Mouse (Mus musculus) hindbrain, embryonic 12.5 days (tissue): ENCODE measurements around the gene Cotl1. TPM values are rescaled to one million over a fixed set of nuclear protein-coding genes. Genes with fewer than 3 reads are reported as not detected.

Experiments used
- ATAC-seq: fragments of 200-750 bp; cut with Nextera tagmentation; 2 replicates; pipeline ENCODE4 v1.8.0; 2017; ENCODE audit warnings: moderate TSS enrichment; ENCODE audit not compliant: low FRiP score
- H3K27ac ChIP-seq: fragments of 300-500 bp; sonication (generic); 2 replicates; pipeline ENCODE4 v1.5.1; 2016; ENCODE audit warnings: mild to moderate bottlenecking
- H3K27me3 ChIP-seq: fragments of 300-500 bp; sonication (generic); 2 replicates; pipeline ENCODE4 v1.6.1; 2016; ENCODE audit warnings: mild to moderate bottlenecking
- H3K36me3 ChIP-seq: fragments of 300-500 bp; sonication (generic); 2 replicates; pipeline ENCODE4 v1.6.1; 2016; ENCODE audit warnings: mild to moderate bottlenecking
- H3K4me1 ChIP-seq: fragments of 300-500 bp; sonication (generic); 2 replicates; pipeline ENCODE4 v1.6.1; 2016
- H3K4me2 ChIP-seq: fragments of 300-500 bp; sonication (generic); replicated peaks from 2 replicates; pipeline ENCODE4 v1.6.1; 2016; ENCODE audit warnings: mild to moderate bottlenecking
- H3K4me3 ChIP-seq: fragments of 300-500 bp; sonication (generic); 2 replicates; pipeline ENCODE4 v1.5.1; 2016; ENCODE audit warnings: mild to moderate bottlenecking
- H3K9ac ChIP-seq: fragments of 300-500 bp; sonication (generic); 2 replicates; pipeline ENCODE4 v1.6.1; 2016; ENCODE audit warnings: mild to moderate bottlenecking, moderate library complexity
- H3K9me3 ChIP-seq: fragments of 300-500 bp; sonication (generic); replicated peaks from 2 replicates; pipeline ENCODE4 v1.6.1; 2016; ENCODE audit warnings: mild to moderate bottlenecking
- WGBS: fragments of 180-500 bp; shearing (Covaris S2); methylation state at CpG from one replicate; pipeline ENCODE4 v1.1.7; 2016; 5-methylcytosine and 5-hydroxymethylcytosine counted together
- polyA plus RNA-seq: library from polyadenylated mRNA; unstranded; fragments of >200 nt; fragmentation: Nextera tagmentation; extraction: Ambion mirVana; gene quantifications from 2 replicates; pipeline ENCODE4 v1.2.1, GENCODE M21; 2016

Gene Cotl1
- polyA plus RNA-seq, 1 experiment from 2014 or later: 142 TPM

GRCm38 (mm10) chr8:119829015-119829414 is 11.3 kb downstream of the Cotl1 start:
- WGBS: 62% methylated on average over 10 of the region's 10 CpGs
- no peak overlapping the region for H3K9ac ChIP-seq
- no peaks in the 10 kb centered on the region for H3K27me3 ChIP-seq
- peaks cover 81% of the 10 kb centered on the region for H3K4me1 ChIP-seq
- ATAC-seq: no peak
- peak overlapping the region; percentile 73 for H3K27ac ChIP-seq
- no peaks in the 10 kb centered on the region for H3K36me3 ChIP-seq
- H3K4me2 ChIP-seq: 0 out of 2 replicates have a peak overlapping the region, but pooled peaks have one; percentile 2
- H3K4me3 ChIP-seq: no peak overlapping the region
- H3K9me3 ChIP-seq: no peaks in the 10 kb centered on the region

GRCm38 (mm10) chr8:119827721-119828153 is 12.6 kb downstream of the Cotl1 start:
- no peaks in the 10 kb centered on the region for H3K27me3 ChIP-seq
- H3K27ac ChIP-seq: peak overlapping the region; percentile 9; the same call in 1 of the 2 replicates
- H3K4me3 ChIP-seq: no peak overlapping the region
- H3K4me1 ChIP-seq: peaks cover 70% of the 10 kb centered on the region
- no peak overlapping the region for H3K9ac ChIP-seq
- 0 out of 2 replicates have a peak, but pooled peaks cover under 1% of the 10 kb centered on the region for H3K36me3 ChIP-seq
- no peaks in the 10 kb centered on the region for H3K9me3 ChIP-seq
- 42% methylated on average over 4 of the region's 4 CpGs for WGBS
- no peak for ATAC-seq
- no peak overlapping the region for H3K4me2 ChIP-seq

GRCm38 (mm10) chr8:119826982-119827381 is 13.4 kb downstream of the Cotl1 start:
- peaks cover 62% of the 10 kb centered on the region for H3K4me1 ChIP-seq
- no peaks in the 10 kb centered on the region for H3K27me3 ChIP-seq
- H3K9me3 ChIP-seq: no peaks in the 10 kb centered on the region
- no peak overlapping the region for H3K27ac ChIP-seq
- H3K36me3 ChIP-seq: peaks cover 8% of the 10 kb centered on the region; the same call in 1 of the 2 replicates
- H3K4me2 ChIP-seq: no peak overlapping the region
- ATAC-seq: no peak
- WGBS: 81% methylated on average over 5 of the region's 5 CpGs
- H3K4me3 ChIP-seq: no peak overlapping the region
- no peak overlapping the region for H3K9ac ChIP-seq

- Histone ChIP-seq H3K9ac (no peak overlapping the region), H3K27ac (no peak overlapping the region), H3K4me2 (no peak overlapping the region), H3K9me3 (no peaks in the 10 kb centered on the region), H3K27me3 (no peaks in the 10 kb centered on the region), H3K4me1 (peaks cover 54% of the 10 kb centered on the region), H3K4me3 (no peak overlapping the region), H3K36me3 (peaks cover 15% of the 10 kb centered on the region)
- no peak for ATAC-seq
- WGBS: 88% methylated on average over 19 of the region's 19 CpGs
Observed at GRCm38 (mm10) chr8:119825950-119826730, 14.2 kb downstream of the Cotl1 start.

- Histone ChIP-seq H3K27me3 (no peaks in the 10 kb centered on the region), H3K9ac (no peak overlapping the region), H3K27ac (no peak overlapping the region), H3K4me3 (no peak overlapping the region), H3K9me3 (no peaks in the 10 kb centered on the region), H3K4me2 (no peak overlapping the region), H3K36me3 (peaks cover 26% of the 10 kb centered on the region), H3K4me1 (peaks cover 41% of the 10 kb centered on the region)
- ATAC-seq: no peak
- WGBS: 66% methylated on average over 11 of the region's 11 CpGs
Observed at GRCm38 (mm10) chr8:119824809-119825273, 15.5 kb downstream of the Cotl1 start.

GRCm38 (mm10) chr8:119824100-119824499 is 16.2 kb downstream of the Cotl1 start:
- H3K9me3 ChIP-seq: no peaks in the 10 kb centered on the region
- no peak overlapping the region for H3K4me2 ChIP-seq
- H3K4me1 ChIP-seq: peaks cover 33% of the 10 kb centered on the region
- WGBS: 38% methylated on average over 4 of the region's 4 CpGs
- no peak overlapping the region for H3K4me3 ChIP-seq
- H3K27ac ChIP-seq: no peak overlapping the region
- H3K27me3 ChIP-seq: no peaks in the 10 kb centered on the region
- H3K36me3 ChIP-seq: peaks cover 27% of the 10 kb centered on the region
- H3K9ac ChIP-seq: no peak overlapping the region
- no peak for ATAC-seq

- no peak overlapping the region for H3K27ac ChIP-seq
- H3K27me3 ChIP-seq: no peaks in the 10 kb centered on the region
- ATAC-seq: no peak
- no peaks in the 10 kb centered on the region for H3K9me3 ChIP-seq
- no peak overlapping the region for H3K4me2 ChIP-seq
- H3K36me3 ChIP-seq: peaks cover 27% of the 10 kb centered on the region
- H3K4me3 ChIP-seq: no peak overlapping the region
- peaks cover 29% of the 10 kb centered on the region for H3K4me1 ChIP-seq
- WGBS: 94% methylated on average over 9 of the region's 9 CpGs
- no peak overlapping the region for H3K9ac ChIP-seq
Observed at GRCm38 (mm10) chr8:119823278-119823677, 17.1 kb downstream of the Cotl1 start.

GRCm38 (mm10) chr8:119821691-119822090 is 18.7 kb downstream of the Cotl1 start:
- H3K27me3 ChIP-seq: no peaks in the 10 kb centered on the region
- no peak for ATAC-seq
- no peak overlapping the region for H3K4me2 ChIP-seq
- no peaks in the 10 kb centered on the region for H3K9me3 ChIP-seq
- H3K27ac ChIP-seq: no peak overlapping the region
- peaks cover 26% of the 10 kb centered on the region for H3K4me1 ChIP-seq
- no peak overlapping the region for H3K4me3 ChIP-seq
- no peak overlapping the region for H3K9ac ChIP-seq
- H3K36me3 ChIP-seq: peaks cover 27% of the 10 kb centered on the region
- 90% methylated on average over 6 of the region's 6 CpGs for WGBS

GRCm38 (mm10) chr8:119819976-119820375 is 20.4 kb downstream of the Cotl1 start:
- Histone ChIP-seq H3K27me3 (no peaks in the 10 kb centered on the region), H3K9me3 (no peaks in the 10 kb centered on the region), H3K27ac (no peak overlapping the region), H3K36me3 (peaks cover 33% of the 10 kb centered on the region), H3K4me3 (no peak overlapping the region), H3K4me2 (no peak overlapping the region), H3K4me1 (peaks cover 23% of the 10 kb centered on the region), H3K9ac (no peak overlapping the region)
- ATAC-seq: no peak
- 92% methylated on average over 8 of the region's 8 CpGs for WGBS

- no peak overlapping the region for H3K4me2 ChIP-seq
- WGBS: 56% methylated on average over 7 of the region's 7 CpGs
- H3K9me3 ChIP-seq: no peaks in the 10 kb centered on the region
- peaks cover 21% of the 10 kb centered on the region for H3K4me1 ChIP-seq
- peaks cover 34% of the 10 kb centered on the region for H3K36me3 ChIP-seq
- H3K4me3 ChIP-seq: no peak overlapping the region
- peak overlapping the region; percentile 18; the same call in 1 of the 2 replicates for H3K9ac ChIP-seq
- H3K27ac ChIP-seq: no peak overlapping the region
- no peak for ATAC-seq
- H3K27me3 ChIP-seq: no peaks in the 10 kb centered on the region
Observed at GRCm38 (mm10) chr8:119819316-119819715, 21.0 kb downstream of the Cotl1 start.

GRCm38 (mm10) chr8:119817446-119817845 is 22.9 kb downstream of the Cotl1 start:
- Histone ChIP-seq H3K9me3 (no peaks in the 10 kb centered on the region), H3K4me1 (peaks cover 26% of the 10 kb centered on the region), H3K4me2 (no peak overlapping the region), H3K4me3 (no peak overlapping the region), H3K36me3 (peaks cover 30% of the 10 kb centered on the region), H3K9ac (no peak overlapping the region), H3K27ac (no peak overlapping the region; the same call in 1 of the 2 replicates), H3K27me3 (no peaks in the 10 kb centered on the region)
- ATAC-seq: no peak
- WGBS: 29% methylated on average over 12 of the region's 12 CpGs

- H3K9me3 ChIP-seq: no peaks in the 10 kb centered on the region
- peaks cover 37% of the 10 kb centered on the region for H3K4me1 ChIP-seq
- whole genome bisulfite sequencing: 78% methylated on average over 6 of the region's 6 CpGs
- no peak overlapping the region for H3K9ac ChIP-seq
- no peaks in the 10 kb centered on the region for H3K27me3 ChIP-seq
- H3K4me3 ChIP-seq: no peak overlapping the region
- no peak overlapping the region for H3K27ac ChIP-seq
- peaks cover 20% of the 10 kb centered on the region for H3K36me3 ChIP-seq
- no peak overlapping the region for H3K4me2 ChIP-seq
- no peak for ATAC-seq
Observed at GRCm38 (mm10) chr8:119816219-119816618, 24.1 kb downstream of the Cotl1 start.
